Mouse (Mus musculus) B cell, adult 2 months (primary cell): ENCODE measurements around the gene Kcp.

Source experiments
- DNase-seq, 2 experiments: peaks; one replicate each; pipeline ENCODE4 v3.0.0; 2022

Gene Kcp

DNA sequence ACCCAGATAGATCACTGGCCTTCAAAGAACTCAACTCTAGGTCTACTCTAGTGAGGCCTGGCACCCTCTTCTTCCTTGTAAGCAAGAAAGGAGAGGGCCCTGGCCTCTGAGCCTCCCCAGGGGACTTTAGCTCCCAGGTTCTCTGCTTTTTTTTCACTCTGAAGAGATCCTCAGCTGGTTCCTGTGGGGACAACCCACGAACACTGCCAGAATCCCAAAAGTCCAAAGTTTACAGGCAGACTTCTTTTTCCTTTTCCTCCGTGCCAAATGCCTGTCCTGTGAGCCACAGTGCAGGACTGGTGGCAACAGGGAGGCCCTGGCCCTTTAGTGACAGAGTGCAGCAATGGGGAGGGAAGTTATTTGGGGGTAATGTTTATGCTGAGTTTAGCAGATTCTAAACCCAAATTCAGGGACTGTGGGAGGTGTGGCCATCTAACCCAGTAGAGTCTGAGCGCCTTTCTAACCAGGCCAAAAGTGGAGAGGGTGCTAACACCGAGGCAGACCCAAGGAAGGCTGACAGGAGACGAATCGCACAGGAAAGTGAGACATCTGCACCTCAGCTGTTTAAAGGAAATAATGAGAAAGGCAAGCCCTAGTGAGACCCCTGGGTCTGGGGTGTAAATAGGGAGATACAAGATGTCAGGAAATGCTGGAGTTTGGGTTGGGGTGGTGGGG, 15.0 kb upstream of the Kcp start:
- no peak for DNase-seq

DNA sequence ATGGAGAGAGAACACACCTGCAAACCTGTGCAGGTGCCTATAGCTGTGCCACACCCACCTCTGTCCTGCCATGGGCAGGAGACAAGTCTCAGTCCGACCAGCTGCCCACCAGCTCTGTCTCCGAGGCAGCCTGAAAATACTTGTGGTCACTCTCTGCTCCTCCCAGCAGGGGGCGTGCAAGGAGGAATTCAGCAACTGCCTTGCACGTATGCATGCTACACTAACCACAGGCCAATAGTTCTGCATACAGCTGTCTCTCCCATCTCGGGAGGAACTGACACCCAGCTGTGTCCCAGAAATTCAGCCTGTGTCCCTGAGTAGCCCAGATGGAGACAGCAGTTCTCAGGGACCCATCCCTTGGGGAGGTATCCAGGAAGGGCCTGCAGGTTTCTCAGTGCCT, 9.4 kb upstream of the Kcp start:
- DNase-seq = peak; percentile 92 to 93

DNA sequence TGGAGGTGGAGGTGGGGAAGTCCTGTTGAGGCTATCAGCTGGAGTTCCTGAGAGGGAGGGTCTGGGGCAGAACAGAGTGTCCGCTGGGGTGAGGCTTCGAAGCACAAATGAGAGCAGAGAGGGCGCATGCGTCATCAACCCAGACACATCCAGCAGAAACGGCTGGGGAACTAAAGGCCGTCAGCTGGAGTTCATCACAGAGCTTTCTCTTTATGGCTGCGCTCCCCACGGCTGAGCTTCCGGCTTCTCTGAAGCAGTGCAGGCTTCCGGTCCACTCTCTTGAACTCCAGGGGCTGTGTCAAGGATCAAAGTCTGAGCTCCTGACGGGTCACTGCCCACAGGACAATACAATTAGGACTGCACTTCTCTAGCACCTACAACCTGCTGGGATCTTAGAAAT, 5.5 kb upstream of the Kcp start:
- DNase-seq = peak; percentile 38 to 44

DNA sequence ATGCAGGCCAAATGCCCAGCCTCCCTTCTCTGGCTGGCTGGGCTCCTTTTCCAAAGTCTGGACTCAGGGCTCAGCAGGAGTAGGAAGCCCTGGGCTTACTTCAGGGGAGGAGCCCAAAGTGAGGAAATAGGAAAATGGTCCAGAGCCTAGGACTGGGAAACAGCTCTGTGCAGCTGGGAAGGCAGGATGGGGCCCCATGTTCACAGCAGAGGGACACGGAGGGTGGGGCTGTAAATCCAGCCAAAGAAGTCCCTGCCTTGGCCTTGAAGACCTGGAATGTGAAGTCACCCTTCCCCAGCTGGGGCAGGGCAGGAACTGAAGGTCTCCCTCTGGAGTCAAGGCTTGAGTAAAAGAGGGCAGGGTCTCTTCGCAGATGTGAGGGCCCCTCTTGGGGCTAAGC, 1.3 kb upstream of the Kcp start:
- DNase-seq = no peak

DNA sequence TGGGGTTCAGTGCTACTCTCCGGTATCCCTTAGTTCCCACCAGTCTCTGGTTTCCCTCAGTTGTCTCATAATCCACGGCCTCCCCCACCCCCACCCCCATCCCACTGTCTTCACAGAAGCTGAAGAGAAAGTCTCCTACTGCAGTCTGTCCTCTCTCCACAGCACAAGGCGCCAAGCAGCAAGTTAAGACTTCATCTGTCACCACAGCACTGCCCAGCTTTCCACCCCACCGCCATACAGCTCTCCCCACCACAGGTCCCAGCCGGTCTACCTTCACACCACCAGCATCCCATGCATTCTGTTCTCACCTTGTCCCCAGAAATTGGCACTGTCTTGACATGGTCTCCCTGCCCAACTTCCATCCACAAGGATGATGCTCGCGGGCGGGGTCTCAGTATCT, 918 bp downstream of the Kcp start:
- no peak for DNase-seq

DNA sequence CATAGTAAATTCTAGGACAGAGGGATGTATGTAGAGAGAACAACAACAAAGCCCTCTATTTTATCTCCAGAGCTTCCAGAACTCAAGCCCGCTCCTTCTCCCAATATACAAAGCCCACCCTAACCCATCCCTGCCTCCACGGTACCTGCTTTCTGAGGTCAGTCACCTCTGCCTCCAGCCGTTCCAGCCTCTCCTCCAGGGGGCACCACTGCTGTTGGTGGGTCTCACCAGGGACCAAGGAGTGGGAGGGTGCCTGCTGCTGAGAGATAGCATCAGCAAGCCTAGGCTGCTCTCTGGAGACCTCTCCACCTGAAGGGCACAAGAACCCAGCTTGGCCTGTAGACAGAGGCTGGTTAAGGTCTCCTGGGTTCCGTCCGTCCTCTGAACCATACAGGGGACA, 2.3 kb downstream of the Kcp start:
- peak; percentile 36 to 42 for DNase-seq

- no peak for DNase-seq
Measured at GRCm38 (mm10) chr6:29501599-29501998, 6.2 kb downstream of the Kcp start.

GRCm38 (mm10) chr6:29500810-29501209, 6.9 kb downstream of the Kcp start:
- no peak for DNase-seq

GRCm38 (mm10) chr6:29500177-29500576, 7.6 kb downstream of the Kcp start:
- no peak for DNase-seq

GRCm38 (mm10) chr6:29497791-29498190, 10.0 kb downstream of the Kcp start:
- no peak for DNase-seq

DNA sequence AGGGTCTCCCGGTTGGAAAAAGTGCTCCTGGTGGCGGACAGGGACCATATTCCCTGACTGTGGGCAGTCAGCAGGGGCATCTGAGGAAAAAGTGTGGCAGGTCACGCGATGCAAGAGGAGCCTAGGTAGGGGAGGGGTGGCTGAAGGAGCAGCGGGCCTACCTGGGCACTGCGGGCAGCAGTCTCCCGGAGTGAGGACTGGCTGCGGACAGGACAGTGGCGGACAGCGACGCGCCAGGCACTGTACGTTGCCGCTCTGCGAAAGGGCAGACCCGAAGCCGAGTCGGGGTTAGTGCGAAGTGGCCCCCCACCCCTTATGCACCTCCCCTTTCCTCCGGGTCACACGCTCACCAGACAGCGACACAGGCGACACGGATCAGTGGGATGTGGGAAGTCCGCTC, 11.5 kb downstream of the Kcp start:
- no peak for DNase-seq

- DNase-seq = no peak
Measured at GRCm38 (mm10) chr6:29494101-29494500, 13.7 kb downstream of the Kcp start.

DNA sequence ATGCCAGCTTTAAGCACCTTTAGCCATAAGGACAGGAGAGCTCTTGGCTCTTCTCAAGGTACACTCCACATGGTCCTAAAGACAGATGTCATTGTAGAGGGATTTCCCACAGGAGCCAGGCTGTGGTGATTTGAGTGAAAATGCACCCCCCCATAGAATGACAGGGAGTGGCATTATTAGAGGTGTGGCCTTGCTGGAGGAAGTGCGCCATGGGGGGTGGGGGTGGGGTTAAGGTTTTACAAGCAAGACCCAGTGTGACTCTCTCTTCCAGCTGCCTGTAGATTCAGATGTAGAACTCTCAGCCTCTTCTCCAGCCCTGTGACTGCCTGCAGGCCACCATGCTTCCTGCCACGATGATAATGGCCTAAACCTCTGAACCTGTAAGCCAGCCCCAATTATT, 21.8 kb downstream of the Kcp start:
- no peak for DNase-seq

DNA sequence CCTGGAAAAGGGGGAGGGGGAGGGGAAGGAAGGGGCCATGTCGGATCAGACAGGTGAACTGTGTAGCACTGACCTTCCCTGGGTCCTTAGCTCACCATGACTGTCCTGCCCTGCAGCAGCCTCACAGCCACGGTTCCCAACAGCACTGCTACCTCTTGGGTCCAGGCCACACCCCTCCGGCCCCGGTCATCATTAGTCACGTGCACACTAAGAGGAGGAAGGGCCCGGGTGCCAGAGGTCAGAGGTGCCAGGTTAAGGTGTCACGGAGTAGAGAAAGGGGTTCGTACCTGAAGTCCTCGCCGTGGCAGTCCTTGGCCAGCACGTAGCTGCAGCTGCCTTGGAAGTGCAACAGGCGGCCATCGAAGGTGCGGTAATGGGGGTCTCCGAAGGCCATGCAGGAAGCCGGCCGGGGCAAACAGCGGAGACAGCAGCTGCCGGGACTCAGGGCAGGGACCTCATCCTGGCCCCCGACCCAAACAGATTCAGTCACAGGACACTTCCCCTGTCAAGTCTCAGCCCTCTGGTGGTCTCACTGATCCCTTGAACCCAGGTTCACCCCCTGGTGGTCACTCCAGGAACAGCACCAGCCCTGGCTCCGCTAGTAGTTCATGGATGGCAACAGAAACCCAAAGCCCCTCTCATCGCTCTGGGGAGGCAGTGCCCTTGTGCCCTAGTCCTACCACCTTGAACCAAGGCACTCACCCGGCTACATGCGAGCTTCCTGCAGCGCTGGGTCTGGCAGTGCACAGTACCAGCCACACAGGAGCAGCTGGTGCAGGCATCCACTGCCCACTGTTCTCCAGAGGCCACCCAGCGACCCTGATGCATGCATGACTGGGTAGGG, 22.8 kb downstream of the Kcp start:
- DNase-seq = peak; percentile 82 to 84

GRCm38 (mm10) chr6:29482691-29483090, 25.1 kb downstream of the Kcp start:
- DNase-seq = no peak

DNA sequence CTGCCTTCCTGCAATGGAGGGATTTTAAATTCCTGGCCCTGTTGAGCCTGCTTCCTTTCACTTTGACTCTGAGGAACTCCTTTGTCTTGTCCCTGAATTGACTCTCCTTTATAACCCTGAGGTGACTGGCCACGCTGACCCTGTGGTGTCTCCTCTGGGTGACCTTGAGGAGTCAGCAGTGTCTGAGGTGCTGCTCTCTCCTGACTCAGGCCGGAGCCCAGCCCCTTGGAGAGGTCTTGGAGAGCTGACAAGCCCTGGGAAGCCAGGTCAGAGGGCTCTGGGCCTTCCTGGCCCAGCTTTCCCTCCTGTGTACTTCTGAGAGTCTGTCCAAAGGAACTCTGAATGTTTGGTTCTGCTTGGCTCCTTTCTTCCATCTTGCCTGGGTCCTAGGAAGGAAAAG, 33.0 kb downstream of the Kcp start:
- DNase-seq = no peak

DNA sequence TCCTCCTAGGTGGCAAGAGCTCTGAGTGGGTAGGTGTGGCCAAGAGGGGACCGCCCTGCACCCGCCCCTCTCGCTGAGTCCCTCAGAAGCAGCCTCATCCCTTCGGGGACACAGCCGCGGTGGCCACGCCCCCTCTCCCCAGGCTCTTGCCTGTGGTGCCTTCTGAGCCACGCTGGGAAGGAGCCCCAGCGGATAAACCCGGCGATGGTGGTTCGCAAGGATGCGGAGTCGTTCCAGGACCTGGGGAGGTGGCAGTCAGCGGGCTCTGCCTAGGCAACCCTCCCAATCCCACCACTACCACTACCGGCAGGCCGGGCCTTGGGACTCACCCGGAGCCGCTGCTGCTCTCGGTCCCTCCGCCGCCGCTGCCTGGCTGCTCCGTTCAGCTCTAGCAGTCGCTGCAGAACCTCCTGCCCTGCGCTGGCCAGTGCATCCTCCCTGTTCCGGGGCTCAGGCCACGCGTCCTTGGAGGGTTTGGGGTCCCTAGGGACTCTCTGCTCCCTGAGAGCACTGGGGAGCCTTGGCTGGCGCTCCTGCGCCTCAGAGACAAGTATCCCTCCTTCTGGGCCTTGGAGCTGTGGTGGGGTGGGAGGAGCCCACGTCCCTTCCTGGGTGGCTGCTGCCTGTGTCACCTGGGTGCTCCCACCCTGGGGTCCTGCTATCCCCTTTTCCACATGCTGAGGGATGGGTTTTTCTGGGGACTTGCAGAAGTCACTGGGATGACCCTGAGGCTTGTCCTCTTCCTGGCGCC, 33.6 kb downstream of the Kcp start:
- peak; percentile 74 to 76 for DNase-seq

DNA sequence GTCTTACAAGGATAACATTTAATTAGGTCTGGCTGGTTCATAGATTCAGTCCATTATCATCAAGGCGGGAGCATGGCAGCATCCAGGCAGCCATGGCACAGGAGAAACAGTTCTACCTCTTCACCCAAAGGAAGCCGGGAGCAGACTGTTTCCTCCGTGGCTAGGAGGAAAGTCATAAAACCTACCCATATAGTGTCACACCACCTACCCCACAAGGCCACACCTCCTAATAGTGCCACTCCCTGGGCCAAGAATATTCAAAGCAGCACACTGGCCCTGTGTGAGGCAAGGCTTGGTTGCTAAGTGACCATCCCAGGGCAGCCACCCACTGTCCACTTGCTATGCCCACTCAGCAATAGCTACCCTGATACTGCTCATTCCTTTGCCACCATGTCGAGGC, 36.6 kb downstream of the Kcp start, which contains the start of gene Atp6v1fnb:
Gene Atp6v1fnb (plus strand): TSS at position 301 of the 400 bp plus-strand sequence.
- DNase-seq = no peak

DNA sequence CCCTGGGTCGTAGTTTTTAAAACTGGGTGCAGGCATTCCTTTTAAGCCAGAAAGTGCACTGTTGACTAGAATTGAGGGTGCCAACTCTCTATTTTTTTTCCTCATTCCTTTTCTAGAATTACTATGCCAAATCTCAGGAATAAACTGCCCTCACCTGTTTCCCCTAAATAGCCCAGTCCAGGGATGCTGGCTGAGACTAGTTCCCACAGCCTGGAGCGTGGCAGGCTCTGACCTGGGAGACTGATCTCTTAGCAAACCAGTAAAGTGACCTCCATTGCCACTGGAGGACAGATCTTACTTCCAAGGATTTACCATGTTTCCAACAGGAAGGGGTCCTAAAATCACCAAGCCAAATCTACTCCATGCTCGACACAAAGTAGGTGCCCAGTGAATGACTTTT, 38.9 kb downstream of the Kcp start:
- DNase-seq = no peak

DNA sequence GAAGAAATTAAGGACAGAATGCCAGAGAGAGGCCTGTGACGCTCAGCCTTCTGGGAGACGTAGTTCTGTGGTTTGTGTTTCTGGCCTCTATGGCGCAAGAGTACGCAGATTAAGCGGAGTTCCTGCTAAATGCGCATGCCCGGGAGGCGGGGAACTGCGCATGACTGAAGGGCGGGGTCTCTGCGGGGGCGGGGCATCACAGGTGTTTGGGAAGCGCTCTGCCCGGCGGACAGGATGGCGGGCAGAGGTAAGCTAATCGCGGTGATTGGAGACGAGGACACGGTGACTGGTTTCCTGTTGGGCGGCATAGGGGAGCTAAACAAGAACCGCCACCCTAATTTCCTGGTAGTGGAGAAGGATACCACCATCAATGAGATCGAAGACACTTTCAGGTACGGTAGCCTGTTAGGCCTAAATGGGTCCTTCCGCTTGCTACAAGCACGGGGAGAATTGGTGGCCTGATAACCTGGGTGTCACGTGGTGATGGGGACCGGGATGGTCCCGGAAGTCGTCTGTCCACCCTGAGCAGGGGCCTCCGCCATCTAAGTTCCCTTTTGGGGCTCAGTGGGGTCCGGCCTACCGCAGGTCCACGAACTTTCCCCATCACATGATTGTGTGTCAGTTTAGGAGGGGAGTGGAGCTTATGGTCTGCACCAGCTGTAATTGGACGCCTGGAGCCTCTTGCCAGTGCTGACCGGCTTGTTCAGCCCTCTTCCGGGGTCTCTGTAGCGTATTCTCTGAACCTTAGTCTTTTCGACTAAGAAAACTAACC, 40.0 kb downstream of the Kcp start, which contains the start of gene Atp6v1f:
Gene Atp6v1f (plus strand): TSS at position 136 of the 772 bp plus-strand sequence.
- DNase-seq = peak; percentile 94 to 95

- DNase-seq = no peak
Measured at GRCm38 (mm10) chr6:29463388-29463787, 44.4 kb downstream of the Kcp start.

- DNase-seq = no peak
Measured at GRCm38 (mm10) chr6:29461502-29461901, 46.2 kb downstream of the Kcp start.

DNA sequence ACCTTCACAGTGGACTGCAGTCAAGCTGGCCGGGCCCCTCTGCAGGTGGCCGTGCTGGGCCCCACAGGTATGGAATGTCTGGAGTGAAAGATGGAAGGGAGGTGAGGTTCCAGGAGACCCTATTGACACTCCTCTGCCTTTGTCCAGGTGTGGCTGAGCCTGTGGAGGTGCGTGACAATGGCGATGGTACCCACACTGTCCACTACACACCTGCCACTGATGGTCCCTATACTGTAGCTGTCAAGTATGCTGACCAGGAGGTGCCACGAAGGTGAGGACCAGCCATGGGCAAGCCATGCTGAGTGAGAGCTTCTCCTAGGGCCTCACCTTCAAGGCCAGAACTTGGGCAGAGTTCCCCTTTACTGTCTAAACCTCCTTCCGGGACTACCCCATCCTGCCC, 57.1 kb downstream of the Kcp start:
- DNase-seq = no peak
